Mouse (Mus musculus): ENCODE results near the gene Helz.
A peak's percentile ranks its signal among the peaks of the same experiment; 100 is the strongest.

Gene Helz

DNA sequence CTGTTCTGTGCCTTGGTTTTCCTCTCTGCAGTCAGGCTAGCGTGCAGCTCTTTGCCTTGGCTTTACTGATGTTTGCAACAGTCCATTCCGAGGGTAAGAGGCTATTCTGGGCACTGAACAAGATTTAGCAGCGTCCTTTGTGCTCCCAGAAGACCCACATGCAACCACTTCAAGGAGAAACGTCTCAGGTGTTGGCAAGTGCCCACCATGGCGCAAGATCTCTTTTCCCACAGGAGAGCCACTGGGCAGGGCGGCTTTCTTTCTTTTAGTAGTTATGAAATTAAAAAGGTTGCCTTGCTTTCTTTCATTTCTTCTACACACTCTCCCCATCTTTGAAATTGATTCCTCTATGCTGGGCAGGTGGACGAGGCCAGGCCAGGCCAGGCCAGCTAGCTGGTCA lies 181.4 kb downstream of the Helz start:
- DNase-seq: no peak

DNA sequence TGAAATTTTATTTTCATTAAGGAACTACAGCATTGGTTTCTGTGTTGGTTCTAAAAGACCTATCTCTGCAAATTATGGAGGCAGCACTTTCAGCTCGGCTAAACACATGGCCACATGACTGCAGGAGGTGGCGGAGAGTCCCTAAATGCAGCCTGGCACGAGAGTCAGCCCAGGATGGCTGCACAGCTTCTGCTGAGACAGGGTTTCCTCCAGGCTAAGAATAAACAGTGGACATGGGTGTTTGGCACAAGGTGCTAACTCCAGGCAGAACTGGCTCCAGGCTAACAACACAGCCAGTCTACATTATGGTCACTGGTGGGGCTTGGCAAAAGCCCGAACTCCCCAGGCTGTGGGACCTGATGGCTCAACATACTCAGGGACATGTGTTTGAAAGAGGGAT lies 183.2 kb downstream of the Helz start:
- peak; percentile 56 to 61 for DNase-seq

DNA sequence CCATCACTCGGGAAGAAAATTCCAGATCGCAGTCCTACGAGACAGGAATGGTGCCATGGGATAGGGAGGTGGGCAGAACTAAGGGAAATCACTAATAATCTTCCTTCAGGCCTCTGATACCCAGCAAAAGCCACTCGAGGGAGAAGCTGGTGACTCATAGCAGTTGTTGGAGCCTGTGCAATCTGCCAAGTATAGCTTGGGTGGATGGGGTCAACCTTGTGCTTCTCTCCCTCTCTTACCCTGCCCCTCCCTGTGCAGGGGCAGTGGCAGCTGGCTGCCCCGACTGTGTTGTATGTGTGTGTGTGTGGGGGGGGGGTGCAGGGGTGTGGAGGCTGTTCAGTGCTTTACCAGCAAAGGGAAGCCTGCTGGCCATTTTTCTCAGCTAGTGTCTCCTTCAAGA lies 183.8 kb downstream of the Helz start:
- peak in 1 of 2 experiments; percentile 16 for DNase-seq

DNA sequence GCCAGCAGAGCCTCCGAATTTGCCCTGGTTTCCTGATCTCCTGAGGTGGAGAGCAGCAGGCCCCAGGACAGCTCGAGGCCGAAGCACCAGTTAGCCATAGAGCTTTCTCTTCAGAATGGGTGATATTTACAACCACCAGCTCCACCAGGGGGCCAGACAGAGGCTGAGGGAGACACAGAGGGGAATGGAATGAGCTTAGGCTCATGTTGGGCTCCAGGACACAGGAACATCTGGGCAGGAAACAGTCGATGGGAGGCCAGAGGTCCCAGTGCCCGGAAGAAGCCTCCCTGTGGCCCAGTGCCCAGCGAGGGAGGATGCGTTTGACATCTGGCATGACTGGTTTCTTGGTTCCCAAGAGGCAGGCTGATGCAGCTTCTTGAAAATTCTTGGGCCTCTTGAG lies 186.4 kb downstream of the Helz start:
- DNase-seq: no peak

DNA sequence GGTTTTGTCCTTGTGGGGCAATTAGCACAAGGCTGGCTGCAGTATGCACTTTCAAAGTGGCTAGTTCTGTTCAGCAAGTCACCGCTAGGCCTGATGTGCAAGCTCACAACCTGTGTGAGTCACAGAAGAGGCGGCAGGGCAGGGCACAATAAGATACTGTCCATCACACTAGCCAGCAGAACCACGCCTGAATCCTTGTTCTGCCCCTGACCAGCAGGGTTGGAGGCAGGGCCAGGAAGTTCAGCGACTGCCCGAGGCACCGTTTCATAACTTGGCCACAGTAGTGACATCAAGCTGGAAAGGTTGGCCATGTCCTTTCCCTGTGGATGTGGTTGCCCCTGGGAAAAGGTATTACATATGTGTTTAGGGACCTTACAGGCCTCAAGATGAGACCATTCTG lies 190.2 kb downstream of the Helz start:
- no peak for DNase-seq

DNA sequence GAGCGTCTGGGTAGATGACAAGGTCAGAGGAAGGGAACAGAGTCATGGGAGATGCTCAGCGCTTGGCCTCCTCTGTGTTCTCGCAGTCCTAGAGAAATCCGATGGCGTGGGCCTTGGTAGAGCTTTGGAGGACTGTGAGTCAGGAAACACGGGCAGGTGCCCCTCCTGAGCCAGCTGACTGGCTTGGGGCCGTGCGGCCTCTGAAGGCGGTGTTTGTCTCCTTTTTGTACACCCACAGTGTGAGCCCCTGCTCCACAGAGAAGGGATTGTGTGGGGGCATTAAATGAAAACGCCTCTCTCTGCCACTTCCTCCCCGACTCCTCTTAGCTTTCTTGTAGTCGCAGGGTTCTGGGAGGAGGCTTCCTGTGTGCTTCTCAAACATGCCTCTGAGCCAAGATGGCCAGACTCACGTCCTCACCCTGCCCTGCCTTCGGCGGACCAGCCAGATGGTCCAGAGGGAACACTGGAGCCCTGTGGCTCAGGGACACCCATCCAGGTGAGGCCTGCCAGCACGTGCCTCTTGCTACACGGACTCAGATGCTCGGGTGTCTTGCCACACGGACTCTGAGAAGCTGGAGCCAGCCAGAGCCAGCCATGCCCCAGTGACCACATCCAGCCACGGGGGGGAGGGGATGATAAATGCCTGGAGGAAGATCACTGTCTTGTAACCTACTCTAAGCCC lies 190.8 kb downstream of the Helz start:
- DNase-seq: no peak

DNA sequence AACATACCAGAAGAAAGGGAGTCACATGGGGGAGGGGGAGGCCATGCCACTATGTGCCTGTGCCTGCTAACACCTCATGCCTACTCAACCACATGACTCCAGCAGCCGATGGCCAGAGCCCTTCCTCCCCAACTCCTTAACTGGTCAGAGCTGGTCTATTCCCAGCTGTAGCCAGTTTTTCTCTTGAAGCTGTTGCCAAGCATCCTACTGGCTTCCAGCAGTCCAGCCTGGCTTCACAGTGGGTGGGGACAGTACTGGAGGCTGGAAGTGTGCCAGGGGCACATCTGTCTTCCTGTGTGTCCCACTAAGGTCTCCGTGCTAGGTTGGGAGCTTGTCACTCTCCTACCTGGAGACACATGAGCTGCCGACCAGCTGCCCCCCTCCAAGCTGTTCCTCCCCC lies 195.4 kb downstream of the Helz start:
- no peak for DNase-seq

Measured in cerebellum, postnatal 36 days (tissue).